Mouse (Mus musculus): ENCODE data around the gene Cdh24.

- TF ChIP-seq CTCF (IDR thresholded peaks at IDR 0.05; ENCODE audit: insufficient read depth, low read depth, low read length): no peak
- TF ChIP-seq POLR2A (IDR thresholded peaks at IDR 0.05; ENCODE audit: insufficient read depth, low read depth, low read length): no peak
Measured at GRCm38 (mm10) chr14:54646898-54647636, 5.9 kb upstream of the Cdh24 start.

Data from olfactory bulb, adult 2 months (tissue).